Mouse (Mus musculus): ENCODE data around the gene Ifnk.

- TF ChIP-seq MAFK (IDR thresholded peaks at IDR 0.05; ENCODE audit: insufficient read depth, low read depth, low read length) (no peak), CHD2 (IDR thresholded peaks at IDR 0.05; ENCODE audit: low read depth, low read length) (no peak), ZNF384 (IDR thresholded peaks at IDR 0.05; ENCODE audit: low read depth, low read length) (no peak), HCFC1 (IDR thresholded peaks at IDR 0.05; ENCODE audit: borderline replicate concordance, insufficient read depth, low read length) (no peak), ZC3H11A (IDR thresholded peaks at IDR 0.05; ENCODE audit: borderline replicate concordance, low read depth, low read length) (no peak)
Observed at GRCm38 (mm10) chr4:35121060-35121459, 30.8 kb upstream of the Ifnk start.
